Mouse (Mus musculus) forebrain, embryonic 13.5 days (tissue): ENCODE data around the gene Celf2. TPM values are rescaled to one million over a fixed set of nuclear protein-coding genes. Genes with fewer than 3 reads are reported as not detected.
A peak's percentile ranks its signal among the peaks of the same experiment; 100 is the strongest.

ENCODE experiments used
- ATAC-seq: fragments of 200-750 bp; cut with Nextera tagmentation; 2 replicates; pipeline ENCODE4 v1.8.0; 2017
- H3K27ac ChIP-seq: fragments of 300-500 bp; sonication (generic); 2 replicates; pipeline ENCODE4 v1.5.1; 2015; ENCODE audit warnings: inconsistent platforms, mild to moderate bottlenecking, moderate library complexity
- H3K27me3 ChIP-seq: fragments of 300-500 bp; sonication (generic); 2 replicates; pipeline ENCODE4 v1.6.1; 2015; ENCODE audit warnings: mild to moderate bottlenecking, inconsistent platforms
- H3K36me3 ChIP-seq: fragments of 300-500 bp; sonication (generic); 2 replicates; pipeline ENCODE4 v1.6.1; 2015; ENCODE audit warnings: mild to moderate bottlenecking, inconsistent platforms; ENCODE audit not compliant: poor library complexity, severe bottlenecking
- H3K4me1 ChIP-seq: fragments of 300-500 bp; sonication (generic); 2 replicates; pipeline ENCODE4 v1.6.1; 2015; ENCODE audit warnings: inconsistent platforms
- H3K4me2 ChIP-seq: fragments of 300-500 bp; sonication (generic); 2 replicates; pipeline ENCODE4 v1.6.1; 2015; ENCODE audit warnings: inconsistent platforms, mild to moderate bottlenecking, moderate library complexity
- H3K4me3 ChIP-seq: fragments of 300-500 bp; sonication (generic); 2 replicates; pipeline ENCODE4 v1.5.1; 2015; ENCODE audit warnings: mild to moderate bottlenecking, inconsistent platforms
- H3K9ac ChIP-seq: fragments of 300-500 bp; sonication (generic); 2 replicates; pipeline ENCODE4 v1.6.1; 2015; ENCODE audit warnings: mild to moderate bottlenecking, inconsistent platforms
- H3K9me3 ChIP-seq: fragments of 300-500 bp; sonication (generic); replicated peaks from 2 replicates; pipeline ENCODE4 v1.6.1; 2016; ENCODE audit warnings: inconsistent platforms
- WGBS: fragments of 180-500 bp; shearing (Covaris S2); methylation state at CpG from one replicate; pipeline ENCODE4 v1.1.7; 2015; 5-methylcytosine and 5-hydroxymethylcytosine counted together
- polyA plus RNA-seq: library from polyadenylated mRNA; unstranded; fragments of >200 nt; fragmentation: Nextera tagmentation; extraction: Ambion mirVana; gene quantifications from 2 replicates; pipeline ENCODE4 v1.2.1, GENCODE M21; 2015

The Celf2 gene
- polyA plus RNA-seq, 1 experiment from 2014 or later: 226 TPM

GRCm38 (mm10) chr2:6850102-6850644 lies 659.2 kb downstream of the Celf2 start:
- no peaks in the 10 kb centered on the region for H3K9me3 ChIP-seq
- H3K4me2 ChIP-seq: no peak overlapping the region
- no peak overlapping the region for H3K4me3 ChIP-seq
- 35% methylated on average over 2 of the region's 2 CpGs for WGBS
- H3K9ac ChIP-seq: no peak overlapping the region
- no peak overlapping the region for H3K27ac ChIP-seq
- ATAC-seq: peak; percentile 41; the same call in 1 of the 2 replicates
- peaks cover 22% of the 10 kb centered on the region for H3K4me1 ChIP-seq
- no peaks in the 10 kb centered on the region for H3K27me3 ChIP-seq
- H3K36me3 ChIP-seq: 0 out of 2 replicates have a peak, but pooled peaks cover 3% of the 10 kb centered on the region

GRCm38 (mm10) chr2:6849388-6849787 lies 660.0 kb downstream of the Celf2 start:
- WGBS: 46% methylated on average over 3 of the region's 3 CpGs
- Histone ChIP-seq H3K27me3 (no peaks in the 10 kb centered on the region), H3K9ac (no peak overlapping the region), H3K4me1 (peaks cover 15% of the 10 kb centered on the region), H3K9me3 (no peaks in the 10 kb centered on the region), H3K4me2 (no peak overlapping the region), H3K27ac (no peak overlapping the region), H3K4me3 (no peak overlapping the region), H3K36me3 (0 out of 2 replicates have a peak, but pooled peaks cover 3% of the 10 kb centered on the region)
- ATAC-seq: peak; percentile 57; the same call in 1 of the 2 replicates

GRCm38 (mm10) chr2:6830021-6830420 lies 679.3 kb downstream of the Celf2 start:
- no peak for ATAC-seq
- peaks cover 40% of the 10 kb centered on the region for H3K4me1 ChIP-seq
- H3K4me2 ChIP-seq: no peak overlapping the region
- no peak overlapping the region for H3K4me3 ChIP-seq
- H3K9ac ChIP-seq: no peak overlapping the region
- no peaks in the 10 kb centered on the region for H3K36me3 ChIP-seq
- no peaks in the 10 kb centered on the region for H3K9me3 ChIP-seq
- WGBS: 89% methylated on average over 6 of the region's 6 CpGs
- H3K27ac ChIP-seq: no peak overlapping the region
- H3K27me3 ChIP-seq: no peaks in the 10 kb centered on the region

- 21% methylated on average over 2 of the region's 2 CpGs for WGBS
- H3K9me3 ChIP-seq: no peaks in the 10 kb centered on the region
- ATAC-seq: 0 out of 2 replicates have a peak, but pooled peaks have one; percentile 42
- H3K27me3 ChIP-seq: no peaks in the 10 kb centered on the region
- H3K9ac ChIP-seq: no peak overlapping the region
- H3K4me3 ChIP-seq: no peak overlapping the region
- no peak overlapping the region for H3K4me2 ChIP-seq
- peaks cover 40% of the 10 kb centered on the region for H3K4me1 ChIP-seq
- H3K36me3 ChIP-seq: no peaks in the 10 kb centered on the region
- no peak overlapping the region for H3K27ac ChIP-seq
Observed at GRCm38 (mm10) chr2:6827583-6827982, 681.8 kb downstream of the Celf2 start.

- no peak overlapping the region for H3K9ac ChIP-seq
- H3K9me3 ChIP-seq: no peaks in the 10 kb centered on the region
- WGBS: 85% methylated on average over 1 of the region's 1 CpGs
- no peak overlapping the region for H3K4me3 ChIP-seq
- no peak overlapping the region for H3K27ac ChIP-seq
- peaks cover 33% of the 10 kb centered on the region for H3K4me1 ChIP-seq
- peak; percentile 35; the same call in 1 of the 2 replicates for ATAC-seq
- no peaks in the 10 kb centered on the region for H3K36me3 ChIP-seq
- H3K27me3 ChIP-seq: no peaks in the 10 kb centered on the region
- no peak overlapping the region for H3K4me2 ChIP-seq
Observed at GRCm38 (mm10) chr2:6823021-6823420, 686.3 kb downstream of the Celf2 start.

- no peaks in the 10 kb centered on the region for H3K27me3 ChIP-seq
- H3K9ac ChIP-seq: no peak overlapping the region
- no peaks in the 10 kb centered on the region for H3K36me3 ChIP-seq
- WGBS: 53% methylated on average over 2 of the region's 2 CpGs
- H3K9me3 ChIP-seq: no peaks in the 10 kb centered on the region
- no peak overlapping the region for H3K4me2 ChIP-seq
- peaks cover 25% of the 10 kb centered on the region for H3K4me1 ChIP-seq
- no peak for ATAC-seq
- H3K27ac ChIP-seq: no peak overlapping the region
- H3K4me3 ChIP-seq: no peak overlapping the region
Observed at GRCm38 (mm10) chr2:6821593-6821992, 687.8 kb downstream of the Celf2 start.

GRCm38 (mm10) chr2:6815281-6815680 lies 694.1 kb downstream of the Celf2 start:
- no peaks in the 10 kb centered on the region for H3K27me3 ChIP-seq
- ATAC-seq: no peak
- H3K4me3 ChIP-seq: no peak overlapping the region
- H3K27ac ChIP-seq: no peak overlapping the region
- no peak overlapping the region for H3K9ac ChIP-seq
- peaks cover 14% of the 10 kb centered on the region; the same call in 1 of the 2 replicates for H3K4me1 ChIP-seq
- H3K4me2 ChIP-seq: no peak overlapping the region
- H3K36me3 ChIP-seq: no peaks in the 10 kb centered on the region
- H3K9me3 ChIP-seq: no peaks in the 10 kb centered on the region
- WGBS: 81% methylated on average over 2 of the region's 2 CpGs

- Histone ChIP-seq H3K4me3 (no peak overlapping the region), H3K4me2 (no peak overlapping the region), H3K9ac (no peak overlapping the region), H3K27ac (no peak overlapping the region), H3K4me1 (0 out of 2 replicates have a peak, but pooled peaks cover 3% of the 10 kb centered on the region), H3K36me3 (no peaks in the 10 kb centered on the region), H3K27me3 (no peaks in the 10 kb centered on the region), H3K9me3 (no peaks in the 10 kb centered on the region)
- no peak for ATAC-seq
- 77% methylated on average over 1 of the region's 1 CpGs for WGBS
Observed at GRCm38 (mm10) chr2:6808736-6809135, 700.6 kb downstream of the Celf2 start.

- H3K27ac ChIP-seq: no peak overlapping the region
- no peaks in the 10 kb centered on the region for H3K9me3 ChIP-seq
- 44% methylated on average over 5 of the region's 5 CpGs for WGBS
- no peaks in the 10 kb centered on the region for H3K27me3 ChIP-seq
- no peak overlapping the region for H3K4me2 ChIP-seq
- H3K4me1 ChIP-seq: peaks cover 43% of the 10 kb centered on the region
- H3K9ac ChIP-seq: no peak overlapping the region
- ATAC-seq: no peak
- no peaks in the 10 kb centered on the region for H3K36me3 ChIP-seq
- no peak overlapping the region for H3K4me3 ChIP-seq
Observed at GRCm38 (mm10) chr2:6796754-6797153, 712.6 kb downstream of the Celf2 start.

GRCm38 (mm10) chr2:6795995-6796588 lies 713.3 kb downstream of the Celf2 start:
- 74% methylated on average over 5 of the region's 5 CpGs for WGBS
- Histone ChIP-seq H3K9ac (no peak overlapping the region), H3K4me2 (no peak overlapping the region), H3K4me3 (no peak overlapping the region), H3K27ac (no peak overlapping the region), H3K4me1 (peaks cover 47% of the 10 kb centered on the region), H3K27me3 (no peaks in the 10 kb centered on the region), H3K9me3 (no peaks in the 10 kb centered on the region), H3K36me3 (no peaks in the 10 kb centered on the region)
- ATAC-seq: no peak

- no peak for ATAC-seq
- Histone ChIP-seq H3K9ac (no peak overlapping the region), H3K4me1 (peaks cover 56% of the 10 kb centered on the region), H3K9me3 (no peaks in the 10 kb centered on the region), H3K4me2 (no peak overlapping the region), H3K27ac (no peak overlapping the region), H3K4me3 (no peak overlapping the region), H3K27me3 (no peaks in the 10 kb centered on the region), H3K36me3 (no peaks in the 10 kb centered on the region)
- WGBS: 81% methylated on average over 7 of the region's 7 CpGs
Observed at GRCm38 (mm10) chr2:6794858-6795257, 714.5 kb downstream of the Celf2 start.

GRCm38 (mm10) chr2:6790876-6791275 lies 718.5 kb downstream of the Celf2 start:
- Histone ChIP-seq H3K27ac (no peak overlapping the region), H3K4me3 (no peak overlapping the region), H3K9me3 (no peaks in the 10 kb centered on the region), H3K4me1 (peaks cover 38% of the 10 kb centered on the region), H3K36me3 (no peaks in the 10 kb centered on the region), H3K9ac (no peak overlapping the region), H3K4me2 (no peak overlapping the region), H3K27me3 (no peaks in the 10 kb centered on the region)
- 87% methylated on average over 2 of the region's 2 CpGs for WGBS
- no peak for ATAC-seq
